Mouse (Mus musculus) embryonic fibroblast, embryonic 13.5 days (primary cell): ENCODE results near the gene Osbpl8. TPM values are rescaled to one million over a fixed set of nuclear protein-coding genes. Genes with fewer than 3 reads are reported as not detected.
"Not testable (repeated sequence)": the region's sequence is repeated elsewhere in the genome, so short reads cannot be mapped to it uniquely, and the experiment has no call there.

Experiments used
- H3K27ac ChIP-seq: 2 replicates; pipeline ENCODE4 v1.5.1; 2012; ENCODE audit warnings: low read length, control low read depth, inconsistent platforms; ENCODE audit not compliant: insufficient read depth
- H3K4me1 ChIP-seq: 2 replicates; pipeline ENCODE4 v1.6.1; 2011; ENCODE audit warnings: low read length; ENCODE audit not compliant: control insufficient read depth, insufficient read depth
- H3K4me3 ChIP-seq: 2 replicates; pipeline ENCODE4 v1.5.1; 2011; ENCODE audit warnings: mild to moderate bottlenecking, control low read depth, low read length; ENCODE audit not compliant: insufficient read depth
- CTCF ChIP-seq: IDR thresholded peaks from 2 replicates; pipeline ENCODE4 v1.5.1; 2011; ENCODE audit warnings: mild to moderate bottlenecking, control low read depth, low read length, moderate library complexity, borderline replicate concordance; ENCODE audit not compliant: insufficient read depth
- POLR2A ChIP-seq: IDR thresholded peaks from 2 replicates; pipeline ENCODE4 v1.6.1; 2011; ENCODE audit warnings: low read depth, mild to moderate bottlenecking, control low read depth, low read length, moderate library complexity
- polyA plus RNA-seq: library from polyadenylated mRNA; stranded (reverse); fragments of >200 nt; gene quantifications from 2 replicates; pipeline ENCODE4 v1.2.4, GENCODE M21; 2011; ENCODE audit warnings: low read depth; ENCODE audit not compliant: missing spikeins, insufficient read length

The Osbpl8 gene
- polyA plus RNA-seq, 1 experiment, result 24.8 TPM

DNA sequence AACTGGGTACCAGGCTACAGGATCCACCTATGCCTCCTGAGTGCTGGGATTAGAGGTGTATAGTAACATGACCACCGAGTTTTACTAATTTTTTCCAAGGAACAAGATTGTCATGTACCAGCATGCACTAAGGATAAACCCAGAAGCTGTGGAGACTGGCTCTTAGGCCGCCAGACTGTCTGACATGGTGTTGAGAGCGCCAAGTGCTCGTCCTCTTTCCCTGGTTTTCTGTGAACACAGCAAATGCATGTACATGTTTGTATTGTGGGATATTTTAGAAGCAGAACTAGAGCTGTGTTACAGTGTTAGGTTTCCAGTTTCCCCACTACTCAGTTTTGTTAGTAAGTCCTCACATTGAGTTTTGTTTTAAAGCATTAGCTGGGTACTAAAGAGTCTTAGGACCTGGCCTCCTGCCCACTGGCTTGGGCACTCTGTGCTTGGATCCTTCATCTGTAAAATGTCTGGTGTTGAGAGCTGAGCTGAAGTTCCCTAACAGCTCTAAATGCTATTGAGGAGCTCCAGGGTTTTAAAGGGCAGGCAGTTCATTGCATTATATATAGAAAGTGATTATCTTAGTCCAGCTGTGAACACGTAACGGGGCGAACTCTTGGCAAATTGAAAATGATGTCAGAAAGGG lies 19.2 kb downstream of the Osbpl8 start:
- Histone ChIP-seq H3K27ac (no peak overlapping the region), H3K4me3 (no peak overlapping the region), H3K4me1 (no peaks in the 10 kb centered on the region)
- no peak for TF ChIP-seq CTCF
- no peak for TF ChIP-seq POLR2A

- H3K27ac ChIP-seq, result no peak overlapping the region
- H3K4me1 ChIP-seq, result no peaks in the 10 kb centered on the region
- TF ChIP-seq CTCF (no peak), POLR2A (no peak)
Observed at GRCm38 (mm10) chr10:111185574-111186269, 21.2 kb downstream of the Osbpl8 start.

GRCm38 (mm10) chr10:111189022-111189555 lies 24.5 kb downstream of the Osbpl8 start:
- TF ChIP-seq POLR2A, result no peak
- no peak for TF ChIP-seq CTCF
- Histone ChIP-seq H3K4me1 (no peaks in the 10 kb centered on the region), H3K27ac (no peak overlapping the region), H3K4me3 (no peak overlapping the region)

More at GRCm38 (mm10) chr10:111185574-111186269, 21.2 kb downstream of the Osbpl8 start:
- H3K4me3 ChIP-seq, result no peak overlapping the region

GRCm38 (mm10) chr10:111190110-111190795 lies 25.7 kb downstream of the Osbpl8 start:
- TF ChIP-seq CTCF, result no peak
- TF ChIP-seq POLR2A, result no peak
- Histone ChIP-seq H3K4me3 (no peak overlapping the region), H3K4me1 (no peaks in the 10 kb centered on the region), H3K27ac (no peak overlapping the region)

DNA sequence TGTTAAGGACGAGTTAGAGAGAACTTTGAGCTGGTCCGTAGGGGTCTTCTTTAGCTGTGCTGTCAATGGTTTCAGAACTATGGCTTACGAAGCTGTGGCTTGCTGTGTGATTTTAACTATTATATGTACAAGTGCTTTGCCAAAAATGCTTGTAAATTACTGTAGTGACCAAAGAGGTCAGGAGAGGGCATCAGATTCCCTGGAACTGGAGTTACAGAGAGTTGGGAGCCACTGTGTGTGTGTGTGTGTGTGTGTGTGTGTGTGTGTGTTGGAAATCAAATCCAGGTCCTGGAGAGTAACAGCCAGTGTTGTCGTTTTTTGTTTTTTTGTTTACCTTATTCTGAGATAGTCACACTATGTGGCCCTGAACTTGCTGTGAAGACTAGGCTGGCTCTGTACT lies 29.0 kb downstream of the Osbpl8 start:
- H3K4me1 ChIP-seq, result no peaks in the 10 kb centered on the region
- no peak for TF ChIP-seq POLR2A
- TF ChIP-seq CTCF, result no peak
- no peak overlapping the region for H3K27ac ChIP-seq
- no peak overlapping the region for H3K4me3 ChIP-seq

- Histone ChIP-seq H3K27ac (no peak overlapping the region), H3K4me3 (no peak overlapping the region), H3K4me1 (no peaks in the 10 kb centered on the region)
- TF ChIP-seq POLR2A (no peak), CTCF (no peak)
Observed at GRCm38 (mm10) chr10:111196191-111196590, 31.6 kb downstream of the Osbpl8 start.

GRCm38 (mm10) chr10:111198705-111199104 lies 34.2 kb downstream of the Osbpl8 start:
- not testable (repeated sequence) for H3K27ac ChIP-seq, H3K4me1 ChIP-seq, H3K4me3 ChIP-seq

DNA sequence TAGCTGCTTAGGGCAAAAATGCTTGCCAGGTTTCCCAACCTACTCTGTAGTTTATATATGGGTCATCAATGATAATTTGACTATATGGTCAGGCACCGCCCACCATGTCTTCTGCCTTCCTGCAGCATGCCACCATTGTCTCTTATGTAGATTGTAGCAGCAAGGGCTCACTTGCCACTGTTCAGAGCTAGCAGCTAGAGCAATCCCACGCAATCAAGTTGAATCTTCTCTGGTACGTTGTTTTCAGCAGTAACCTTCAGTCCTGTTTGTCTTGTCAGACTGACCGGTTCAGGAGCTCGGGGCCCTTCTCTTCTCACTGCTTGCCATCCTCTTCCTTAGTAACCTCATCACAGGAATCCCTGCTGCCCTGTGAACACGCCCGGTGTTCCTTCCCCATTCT lies 36.6 kb downstream of the Osbpl8 start:
- no peak overlapping the region for H3K4me3 ChIP-seq
- no peak overlapping the region for H3K27ac ChIP-seq
- TF ChIP-seq POLR2A, result no peak
- TF ChIP-seq CTCF, result no peak
- no peaks in the 10 kb centered on the region for H3K4me1 ChIP-seq

DNA sequence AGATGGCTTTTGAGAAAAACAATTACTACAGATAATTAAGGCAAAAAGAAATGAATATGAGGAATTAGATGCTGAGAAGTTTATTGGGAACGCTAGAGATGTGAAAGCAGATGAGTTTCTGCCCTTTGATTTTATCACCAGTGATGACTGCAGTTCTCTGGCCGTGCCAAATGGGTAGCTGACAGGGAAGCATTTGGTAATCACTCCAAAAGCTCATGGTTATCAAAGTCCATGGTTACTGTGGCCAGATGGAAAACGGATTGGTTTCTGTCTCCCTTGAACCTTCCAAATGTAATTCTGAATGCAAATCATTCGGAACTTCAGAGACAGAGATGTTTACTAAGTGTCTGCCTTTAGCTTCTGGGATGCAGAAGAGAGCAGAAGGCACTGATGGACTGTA lies 37.1 kb downstream of the Osbpl8 start:
- no peak overlapping the region for H3K27ac ChIP-seq
- no peak for TF ChIP-seq POLR2A
- no peak for TF ChIP-seq CTCF
- no peaks in the 10 kb centered on the region for H3K4me1 ChIP-seq
- H3K4me3 ChIP-seq, result no peak overlapping the region

GRCm38 (mm10) chr10:111204089-111204488 lies 39.5 kb downstream of the Osbpl8 start:
- H3K27ac ChIP-seq, result no peak overlapping the region
- TF ChIP-seq POLR2A, result no peak
- TF ChIP-seq CTCF, result no peak
- no peak overlapping the region for H3K4me3 ChIP-seq
- H3K4me1 ChIP-seq, result no peaks in the 10 kb centered on the region
